Mouse (Mus musculus): ENCODE results near the gene Dnajc7. TPM values are rescaled to one million over a fixed set of nuclear protein-coding genes. Genes with fewer than 3 reads are reported as not detected.
A peak's percentile ranks its signal among the peaks of the same experiment; 100 is the strongest.

The Dnajc7 gene
- polyA plus RNA-seq, 1 experiment = 225 TPM

DNA sequence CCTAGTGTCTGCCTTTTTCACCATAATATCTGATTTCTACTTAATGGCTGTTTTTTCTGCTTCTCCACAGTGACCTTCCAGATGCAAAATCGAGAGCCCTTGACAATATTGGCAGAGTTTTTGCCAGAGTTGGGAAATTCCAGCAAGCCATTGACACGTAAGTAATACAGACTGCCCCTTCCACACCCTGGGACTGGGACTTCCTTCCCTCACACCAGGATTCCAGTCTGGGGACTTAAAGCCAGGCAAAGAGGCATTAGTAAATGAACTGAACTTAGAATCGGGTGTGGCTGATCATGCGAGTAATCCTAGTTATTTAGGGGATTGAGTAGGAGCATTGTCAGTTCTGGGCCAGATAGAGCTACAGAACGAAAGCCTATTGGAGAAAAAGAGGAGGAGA lies 58.2 kb downstream of the Dnajc7 start:
- no peak for TF ChIP-seq POLR2A (IDR thresholded peaks at IDR 0.05; ENCODE audit: low read depth, low read length)
- TF ChIP-seq CTCF (IDR thresholded peaks at IDR 0.05; ENCODE audit: borderline replicate concordance, insufficient read depth, low read length) = no peak
- no peak overlapping the region for H3K4me3 ChIP-seq (ENCODE audit: insufficient read depth, low read length)
- no peak overlapping the region for H3K27ac ChIP-seq (ENCODE audit: insufficient read depth, low read length)
- H3K4me1 ChIP-seq (ENCODE audit: control insufficient read depth, insufficient read depth, low read length) = no peaks in the 10 kb centered on the region

GRCm38 (mm10) chr11:100559476-100559875 lies 60.5 kb downstream of the Dnajc7 start:
- H3K27ac ChIP-seq (ENCODE audit: insufficient read depth, low read length) = no peak overlapping the region
- no peak overlapping the region for H3K4me3 ChIP-seq (ENCODE audit: insufficient read depth, low read length)
- no peak for TF ChIP-seq POLR2A (IDR thresholded peaks at IDR 0.05; ENCODE audit: low read depth, low read length)
- TF ChIP-seq CTCF (IDR thresholded peaks at IDR 0.05; ENCODE audit: borderline replicate concordance, insufficient read depth, low read length) = no peak
- no peaks in the 10 kb centered on the region for H3K4me1 ChIP-seq (ENCODE audit: control insufficient read depth, insufficient read depth, low read length)

DNA sequence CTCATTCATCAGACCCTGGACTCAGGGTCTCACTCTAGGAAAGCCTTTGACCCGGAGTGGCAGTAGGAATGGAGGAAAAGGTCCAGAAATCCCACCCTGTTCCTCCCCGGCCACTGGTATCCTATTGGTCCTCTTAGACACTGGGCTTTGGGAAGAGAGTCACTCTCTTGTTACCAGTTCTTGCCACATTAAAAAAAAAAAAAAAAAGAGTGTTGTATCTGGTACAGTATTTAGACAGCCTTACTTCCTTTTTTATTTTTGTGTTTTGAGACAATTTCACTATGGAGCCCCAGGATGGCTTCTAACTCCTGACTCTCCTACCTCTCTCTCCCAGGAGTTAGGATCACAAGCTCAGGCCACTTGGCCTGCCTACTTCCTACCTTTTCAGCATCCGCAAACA lies 62.4 kb downstream of the Dnajc7 start:
- TF ChIP-seq CTCF (IDR thresholded peaks at IDR 0.05; ENCODE audit: borderline replicate concordance, insufficient read depth, low read length) (no peak), POLR2A (IDR thresholded peaks at IDR 0.05; ENCODE audit: low read depth, low read length) (no peak)
- H3K27ac ChIP-seq (ENCODE audit: insufficient read depth, low read length) = no peak overlapping the region
- H3K4me3 ChIP-seq (ENCODE audit: insufficient read depth, low read length) = no peak overlapping the region
- H3K4me1 ChIP-seq (ENCODE audit: control insufficient read depth, insufficient read depth, low read length) = no peaks in the 10 kb centered on the region

DNA sequence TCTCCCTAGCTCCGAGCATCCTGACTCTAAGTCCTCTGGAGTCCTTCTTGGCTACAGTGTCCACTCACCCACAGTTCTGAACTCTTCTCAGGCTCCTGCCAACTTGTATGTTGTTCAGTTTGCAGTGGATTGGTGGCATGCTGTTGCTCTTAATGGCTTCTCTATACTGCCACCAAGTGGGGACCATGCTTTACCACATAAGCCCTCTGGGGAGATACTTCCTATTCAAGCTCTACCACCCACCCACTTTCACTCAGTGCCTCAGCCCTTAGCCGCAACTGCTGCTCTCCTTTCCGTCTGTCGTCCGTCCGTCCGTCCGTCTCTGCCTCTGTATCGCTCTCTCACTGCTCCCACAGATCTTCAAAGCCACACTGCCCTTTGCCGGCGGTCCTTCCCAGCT lies 64.4 kb downstream of the Dnajc7 start:
- Histone ChIP-seq H3K4me3 (ENCODE audit: insufficient read depth, low read length) (no peak overlapping the region), H3K4me1 (ENCODE audit: control insufficient read depth, insufficient read depth, low read length) (no peaks in the 10 kb centered on the region), H3K27ac (ENCODE audit: insufficient read depth, low read length) (no peak overlapping the region)
- TF ChIP-seq CTCF (IDR thresholded peaks at IDR 0.05; ENCODE audit: borderline replicate concordance, insufficient read depth, low read length) (no peak), POLR2A (IDR thresholded peaks at IDR 0.05; ENCODE audit: low read depth, low read length) (no peak)

GRCm38 (mm10) chr11:100552842-100553241 lies 67.1 kb downstream of the Dnajc7 start:
- TF ChIP-seq POLR2A (IDR thresholded peaks at IDR 0.05; ENCODE audit: low read depth, low read length) (no peak), CTCF (IDR thresholded peaks at IDR 0.05; ENCODE audit: borderline replicate concordance, insufficient read depth, low read length) (no peak)
- no peak overlapping the region for H3K27ac ChIP-seq (ENCODE audit: insufficient read depth, low read length)
- H3K4me1 ChIP-seq (ENCODE audit: control insufficient read depth, insufficient read depth, low read length) = no peaks in the 10 kb centered on the region
- H3K4me3 ChIP-seq (ENCODE audit: insufficient read depth, low read length) = no peak overlapping the region

DNA sequence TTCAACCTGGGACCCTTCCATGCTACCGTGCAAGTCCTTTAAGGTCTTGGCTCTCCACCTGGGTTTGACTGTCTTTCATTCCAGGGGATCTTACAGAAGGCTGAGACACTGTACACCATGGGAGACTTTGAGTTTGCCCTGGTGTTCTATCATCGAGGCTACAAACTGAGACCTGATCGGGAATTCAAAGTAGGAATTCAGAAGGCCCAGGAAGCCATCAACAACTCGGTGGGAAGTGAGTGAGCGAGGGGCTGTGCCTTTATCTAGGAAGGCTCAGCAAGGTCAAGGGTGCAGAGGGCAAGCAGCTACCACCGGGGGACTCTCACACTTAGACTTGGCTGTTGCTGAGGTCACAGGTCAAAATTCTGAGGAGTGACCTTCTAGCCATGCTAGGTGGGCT lies 69.9 kb downstream of the Dnajc7 start:
- Histone ChIP-seq H3K4me1 (ENCODE audit: control insufficient read depth, insufficient read depth, low read length) (no peaks in the 10 kb centered on the region), H3K27ac (ENCODE audit: insufficient read depth, low read length) (no peak overlapping the region), H3K4me3 (ENCODE audit: insufficient read depth, low read length) (no peak overlapping the region)
- TF ChIP-seq POLR2A (IDR thresholded peaks at IDR 0.05; ENCODE audit: low read depth, low read length) (no peak), CTCF (IDR thresholded peaks at IDR 0.05; ENCODE audit: borderline replicate concordance, insufficient read depth, low read length) (no peak)

DNA sequence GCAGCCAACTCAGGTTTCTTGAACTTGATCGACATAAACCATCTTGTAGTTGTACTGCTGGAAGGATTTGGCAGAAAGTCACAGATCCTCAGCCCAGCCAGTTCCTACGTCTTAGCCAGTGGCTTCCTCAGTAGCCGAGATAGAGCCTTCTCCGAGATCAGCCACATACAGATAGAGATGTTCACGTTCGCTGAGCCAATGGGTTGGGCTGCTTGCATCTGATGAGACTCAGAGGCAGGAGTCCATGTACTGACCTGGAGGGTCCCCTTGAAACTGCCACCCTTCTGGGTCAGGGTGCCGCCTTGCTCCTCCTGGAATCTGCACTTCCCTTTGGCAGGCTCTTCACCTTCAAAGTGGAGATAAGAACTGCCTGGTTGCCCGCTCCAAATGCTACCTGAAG lies 70.5 kb downstream of the Dnajc7 start:
- no peak overlapping the region for H3K4me3 ChIP-seq (ENCODE audit: insufficient read depth, low read length)
- no peak for TF ChIP-seq POLR2A (IDR thresholded peaks at IDR 0.05; ENCODE audit: low read depth, low read length)
- TF ChIP-seq CTCF (IDR thresholded peaks at IDR 0.05; ENCODE audit: borderline replicate concordance, insufficient read depth, low read length) = no peak
- H3K27ac ChIP-seq (ENCODE audit: insufficient read depth, low read length) = no peak overlapping the region
- H3K4me1 ChIP-seq (ENCODE audit: control insufficient read depth, insufficient read depth, low read length) = 0 out of 2 replicates have a peak, but pooled peaks cover 2% of the 10 kb centered on the region

DNA sequence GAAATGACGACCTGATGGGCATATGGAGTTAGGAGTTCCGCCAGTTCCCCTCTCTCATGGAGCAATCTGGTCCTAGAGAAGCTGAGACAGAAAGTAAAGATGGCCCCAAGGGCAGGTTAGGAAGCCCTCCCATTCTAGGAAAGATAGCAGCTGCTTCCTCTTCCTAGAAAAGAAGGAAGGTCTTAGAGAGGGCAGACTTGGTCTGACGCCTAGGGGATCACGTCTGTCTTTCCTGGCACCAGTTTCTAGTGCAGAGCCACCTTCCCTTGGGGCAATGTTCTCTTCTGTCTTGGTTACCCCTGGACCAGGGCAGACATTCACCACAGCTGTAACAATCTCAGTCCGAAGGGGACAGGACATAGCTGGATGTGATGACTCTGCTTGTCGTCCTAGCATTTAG lies 71.8 kb downstream of the Dnajc7 start:
- no peak overlapping the region for H3K27ac ChIP-seq (ENCODE audit: insufficient read depth, low read length)
- H3K4me1 ChIP-seq (ENCODE audit: control insufficient read depth, insufficient read depth, low read length) = 0 out of 2 replicates have a peak, but pooled peaks cover 2% of the 10 kb centered on the region
- TF ChIP-seq POLR2A (IDR thresholded peaks at IDR 0.05; ENCODE audit: low read depth, low read length) (no peak), CTCF (IDR thresholded peaks at IDR 0.05; ENCODE audit: borderline replicate concordance, insufficient read depth, low read length) (no peak)
- H3K4me3 ChIP-seq (ENCODE audit: insufficient read depth, low read length) = no peak overlapping the region

GRCm38 (mm10) chr11:100546955-100547354 lies 73.0 kb downstream of the Dnajc7 start:
- H3K4me1 ChIP-seq (ENCODE audit: control insufficient read depth, insufficient read depth, low read length) = 0 out of 2 replicates have a peak, but pooled peaks cover 2% of the 10 kb centered on the region
- TF ChIP-seq CTCF (IDR thresholded peaks at IDR 0.05; ENCODE audit: borderline replicate concordance, insufficient read depth, low read length) = no peak
- no peak for TF ChIP-seq POLR2A (IDR thresholded peaks at IDR 0.05; ENCODE audit: low read depth, low read length)
- H3K27ac ChIP-seq (ENCODE audit: insufficient read depth, low read length) = no peak overlapping the region
- no peak overlapping the region for H3K4me3 ChIP-seq (ENCODE audit: insufficient read depth, low read length)

DNA sequence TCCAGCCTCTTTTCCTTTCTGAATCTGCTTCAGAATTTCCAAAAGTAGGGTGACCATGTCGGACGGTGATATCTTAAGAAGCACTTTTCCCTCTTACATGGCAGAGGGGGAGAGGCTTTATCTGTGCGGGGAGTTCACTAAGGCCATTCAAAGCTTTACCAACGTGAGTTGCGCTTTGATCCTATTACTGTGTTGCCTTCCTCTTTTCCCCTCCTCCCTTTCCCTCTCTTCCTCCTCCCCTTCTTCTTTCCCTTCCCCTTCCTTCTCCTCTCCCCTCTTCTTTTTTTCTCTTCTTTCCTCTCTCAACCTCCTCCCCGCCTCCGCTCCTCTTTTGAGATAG lies 74.3 kb downstream of the Dnajc7 start:
- 0 out of 2 replicates have a peak, but pooled peaks cover 2% of the 10 kb centered on the region for H3K4me1 ChIP-seq (ENCODE audit: control insufficient read depth, insufficient read depth, low read length)
- H3K27ac ChIP-seq (ENCODE audit: insufficient read depth, low read length) = no peak overlapping the region
- TF ChIP-seq POLR2A (IDR thresholded peaks at IDR 0.05; ENCODE audit: low read depth, low read length) = no peak
- TF ChIP-seq CTCF (IDR thresholded peaks at IDR 0.05; ENCODE audit: borderline replicate concordance, insufficient read depth, low read length) = no peak
- peak overlapping the region; percentile 50 for H3K4me3 ChIP-seq (ENCODE audit: insufficient read depth, low read length)

All from embryonic fibroblast, embryonic 13.5 days (primary cell).